Comparison of ENCODE assay signal across 18 mouse cellular contexts in genomic region chr12:111755231-111755630, GRCm38 (mm10).
"Had no signal": no experiment of that assay in that cellular context is flagged by ENCODE, and none has a peak within 500 bp of the region (broad histone marks: within the 10 kb centered on the region; RNA-seq: fewer than 3 reads in every experiment).

No protein-coding gene starts in this region.

- H3K36me3 ChIP-seq: liver, embryonic 15.5 days; lung, embryonic 15.5 days; midbrain, embryonic 13.5 days; midbrain, embryonic 15.5 days; neural tube, embryonic 12.5 days; stomach, embryonic 15.5 days had no signal

- H3K27me3 ChIP-seq: lung, embryonic 15.5 days; midbrain, embryonic 13.5 days; midbrain, embryonic 15.5 days; neural tube, embryonic 12.5 days; stomach, embryonic 15.5 days had no signal

- H3K9ac ChIP-seq: liver, embryonic 15.5 days; liver, postnatal 0 days; lung, embryonic 15.5 days; midbrain, embryonic 13.5 days; midbrain, embryonic 15.5 days; neural tube, embryonic 12.5 days; stomach, embryonic 15.5 days had no signal

- H3K4me3 ChIP-seq: liver, embryonic 15.5 days; lung, embryonic 15.5 days; midbrain, embryonic 13.5 days; midbrain, embryonic 15.5 days; neural tube, embryonic 12.5 days; stomach, embryonic 15.5 days had no signal

- ATAC-seq: liver, postnatal 0 days; lung, postnatal 0 days; midbrain, embryonic 13.5 days; midbrain, embryonic 15.5 days had no signal

- DNase-seq: liver, postnatal 0 days; lung, adult 2 months; lung, postnatal 14 days; lung, postnatal 36 days; right cerebral cortex, postnatal 14 days; thymus, adult 2 months; thymus, postnatal 25 days; thymus, postnatal 4 days had no signal

- H3K9me3 ChIP-seq: liver, embryonic 15.5 days; lung, embryonic 15.5 days; midbrain, embryonic 13.5 days; midbrain, embryonic 15.5 days; neural tube, embryonic 12.5 days; stomach, embryonic 15.5 days had no signal

- H3K27ac ChIP-seq: liver, embryonic 15.5 days; lung, embryonic 15.5 days; macrophage; midbrain, embryonic 13.5 days; midbrain, embryonic 15.5 days; neural tube, embryonic 12.5 days; stomach, embryonic 15.5 days; stomach, postnatal 0 days had no signal

- H3K4me2 ChIP-seq: liver, embryonic 15.5 days; lung, embryonic 15.5 days; midbrain, embryonic 11.5 days; midbrain, embryonic 13.5 days; midbrain, embryonic 15.5 days; neural tube, embryonic 12.5 days; stomach, embryonic 15.5 days had no signal
